Mouse (Mus musculus) embryonic fibroblast, embryonic 13.5 days (primary cell): ENCODE measurements at regions not wholly inside any gene's neighbourhood (a gene's known extent, or its start where the extent isn't known, plus 50 kb on each side); places are given as distances from the start of the nearest gene placed in this dataset.

Experiments
- CTCF ChIP-seq: IDR thresholded peaks from 2 replicates; pipeline ENCODE4 v1.5.1; 2011; ENCODE audit warnings: mild to moderate bottlenecking, control low read depth, low read length, moderate library complexity, borderline replicate concordance; ENCODE audit not compliant: insufficient read depth
- POLR2A ChIP-seq: IDR thresholded peaks from 2 replicates; pipeline ENCODE4 v1.6.1; 2011; ENCODE audit warnings: low read depth, mild to moderate bottlenecking, control low read depth, low read length, moderate library complexity

DNA sequence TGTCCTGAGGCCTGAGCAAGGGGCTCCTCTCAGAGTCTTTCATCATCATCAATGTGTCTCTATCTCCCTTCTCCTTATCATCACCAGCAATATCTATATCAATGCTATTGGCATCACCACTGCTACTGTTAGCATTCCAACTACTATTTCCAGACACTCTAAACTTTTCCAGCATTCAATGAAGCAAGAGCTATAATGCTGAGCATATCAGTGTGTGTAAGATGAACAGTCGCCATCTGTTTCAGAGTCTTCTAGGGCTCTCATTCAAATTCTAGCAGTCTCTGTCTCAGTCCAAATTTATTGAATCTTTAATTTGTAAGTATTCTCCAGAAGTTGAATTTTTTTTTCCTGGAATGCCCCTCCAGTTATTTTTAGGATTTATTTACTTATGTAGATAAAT is 168.6 kb upstream of the Pld5 start:
- TF ChIP-seq CTCF (no peak), POLR2A (no peak)
